Mouse (Mus musculus) A20 (cell line): ENCODE data around the gene Fam168b.
A peak's percentile ranks its signal among the peaks of the same experiment; 100 is the strongest.

Experiments used
- DNase-seq: peaks from one replicate; pipeline ENCODE4 v3.0.0-alpha.2; 2011; ENCODE audit warnings: low read depth, low spot score

The Fam168b gene

DNA sequence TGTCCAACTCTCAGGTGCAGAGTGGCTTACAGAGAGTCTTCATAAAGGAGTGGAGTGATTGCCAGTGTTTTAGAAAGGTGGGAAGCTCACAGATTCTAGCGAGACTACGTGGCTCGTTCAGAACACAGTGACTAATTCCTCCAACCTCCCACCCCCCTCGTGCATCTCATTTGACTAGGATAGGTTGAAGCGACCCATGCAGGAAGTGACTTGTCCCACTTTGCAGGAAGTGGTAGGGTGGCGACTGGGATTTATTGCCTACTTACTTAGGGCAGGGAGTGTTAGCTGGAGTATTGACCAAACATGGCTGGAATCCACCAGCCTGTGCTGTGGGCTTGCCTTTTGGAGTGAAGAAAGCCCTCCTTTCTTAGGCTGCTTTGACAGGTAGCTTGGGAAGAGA is 8.7 kb upstream of the Fam168b start:
- DNase-seq: peak; percentile 32

DNA sequence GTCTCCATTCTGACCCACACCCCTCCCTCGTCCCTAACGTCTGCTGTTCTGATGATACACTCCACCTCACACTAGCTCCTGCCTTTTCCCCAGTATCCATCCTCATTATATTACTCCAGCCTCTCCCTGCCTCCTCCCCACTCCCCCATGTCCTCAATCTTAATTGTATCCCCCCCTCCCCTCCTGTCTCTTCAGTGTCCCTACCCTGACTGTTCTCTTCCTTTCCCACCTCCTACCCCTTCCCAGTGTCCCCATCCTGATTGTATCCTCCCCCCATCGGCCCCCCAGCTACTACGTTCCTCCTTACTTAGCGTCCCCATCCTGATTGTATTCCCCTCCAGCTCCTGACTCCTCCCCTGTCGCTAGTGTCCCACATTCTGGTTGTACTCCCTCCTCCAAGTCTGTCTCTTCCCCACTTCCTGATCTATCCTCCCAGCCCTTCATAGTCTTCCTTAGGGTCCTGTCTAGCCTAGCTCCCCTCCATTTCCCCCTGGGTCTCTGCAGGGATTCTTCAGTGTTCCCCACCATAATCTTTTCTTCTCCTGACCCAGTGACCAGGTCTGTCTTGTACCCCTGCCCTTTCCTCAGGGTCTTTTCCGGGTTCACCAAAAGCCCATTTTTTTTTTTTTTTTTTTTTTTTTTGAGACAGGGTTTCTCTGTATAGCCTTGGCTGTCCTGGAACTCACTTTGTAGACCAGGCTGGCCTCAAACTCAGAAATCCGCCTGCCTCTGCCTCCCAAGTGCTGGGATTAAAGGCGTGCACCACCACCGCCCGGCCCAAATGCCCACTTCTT is 7.7 kb upstream of the Fam168b start:
- DNase-seq: no peak

DNA sequence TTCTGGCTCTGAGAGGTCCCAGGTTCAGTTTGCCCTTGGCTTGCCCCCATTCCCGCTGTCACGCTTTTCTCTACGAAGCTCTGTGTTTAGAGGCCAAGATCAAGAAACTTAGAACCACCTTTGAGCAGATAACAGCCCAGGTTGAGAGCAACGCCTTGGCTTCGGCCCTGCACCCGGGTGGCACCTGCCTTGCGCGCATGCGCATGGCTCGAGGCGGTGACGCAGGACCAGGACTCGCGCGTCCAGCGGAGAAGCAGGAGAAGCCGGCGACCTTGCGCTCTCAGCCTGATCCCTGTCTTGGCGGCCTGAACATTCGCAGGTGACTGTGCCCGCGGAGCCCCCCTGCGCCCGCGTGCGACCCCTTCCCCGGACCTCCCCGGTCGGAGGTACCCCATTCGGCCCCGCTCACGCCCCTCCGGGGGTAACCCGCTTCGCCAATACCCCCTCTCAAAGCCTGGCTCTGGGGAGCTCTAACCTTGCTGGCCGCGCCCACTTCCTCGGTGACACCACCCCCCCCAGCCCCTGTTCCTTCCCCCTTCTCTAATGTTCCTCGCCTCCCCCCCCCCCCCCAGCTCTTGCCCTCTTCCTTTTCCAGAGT is 7.0 kb upstream of the Fam168b start, which contains the start of gene Plekhb2:
TSS of gene Plekhb2 (plus strand) at position 232 of the 598 bp plus-strand sequence.
- peak; percentile 93 for DNase-seq

DNA sequence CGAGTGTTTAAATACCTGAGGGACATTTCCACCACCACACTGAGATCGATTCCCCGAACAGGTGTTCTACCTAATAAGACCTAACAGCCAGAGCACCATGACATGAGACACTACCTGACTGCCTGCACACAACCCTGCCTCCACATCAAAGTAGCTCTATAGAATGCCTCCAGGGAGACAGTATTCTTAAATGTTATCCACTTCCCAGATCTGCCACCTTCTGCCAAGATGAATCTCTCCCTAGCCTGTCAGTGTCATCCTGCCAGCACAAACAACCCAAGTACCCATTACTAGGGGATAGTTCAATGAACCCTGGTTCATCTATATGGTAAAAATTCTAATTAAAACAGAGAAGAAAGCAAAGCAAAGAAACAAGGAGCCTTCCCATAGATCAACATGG is 4.2 kb upstream of the Fam168b start:
- DNase-seq: no peak

DNA sequence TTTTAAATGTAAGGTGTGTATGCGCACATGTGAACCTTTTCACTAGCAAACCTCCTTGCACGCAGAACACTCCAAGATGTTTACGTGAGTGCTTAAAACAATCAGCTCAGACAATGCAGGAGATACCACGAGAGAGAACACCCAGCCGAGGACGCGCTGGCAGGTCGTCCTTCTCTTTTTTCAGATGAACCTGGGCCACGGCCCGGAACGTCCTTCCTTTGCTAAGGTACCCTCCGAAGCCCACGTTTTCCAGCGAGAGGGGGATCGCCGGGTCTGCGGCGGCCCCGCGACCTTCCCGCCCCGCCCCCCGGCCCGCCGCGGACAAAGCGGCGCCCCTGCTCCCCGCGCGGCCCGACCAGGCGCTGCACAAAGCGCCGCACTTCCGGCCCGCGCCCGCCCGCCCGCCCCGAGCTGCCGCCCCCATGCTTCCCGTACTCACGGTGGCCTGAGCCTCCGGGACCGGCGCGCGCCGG is 440 bp downstream of the Fam168b start:
- peak; percentile 80 for DNase-seq

DNA sequence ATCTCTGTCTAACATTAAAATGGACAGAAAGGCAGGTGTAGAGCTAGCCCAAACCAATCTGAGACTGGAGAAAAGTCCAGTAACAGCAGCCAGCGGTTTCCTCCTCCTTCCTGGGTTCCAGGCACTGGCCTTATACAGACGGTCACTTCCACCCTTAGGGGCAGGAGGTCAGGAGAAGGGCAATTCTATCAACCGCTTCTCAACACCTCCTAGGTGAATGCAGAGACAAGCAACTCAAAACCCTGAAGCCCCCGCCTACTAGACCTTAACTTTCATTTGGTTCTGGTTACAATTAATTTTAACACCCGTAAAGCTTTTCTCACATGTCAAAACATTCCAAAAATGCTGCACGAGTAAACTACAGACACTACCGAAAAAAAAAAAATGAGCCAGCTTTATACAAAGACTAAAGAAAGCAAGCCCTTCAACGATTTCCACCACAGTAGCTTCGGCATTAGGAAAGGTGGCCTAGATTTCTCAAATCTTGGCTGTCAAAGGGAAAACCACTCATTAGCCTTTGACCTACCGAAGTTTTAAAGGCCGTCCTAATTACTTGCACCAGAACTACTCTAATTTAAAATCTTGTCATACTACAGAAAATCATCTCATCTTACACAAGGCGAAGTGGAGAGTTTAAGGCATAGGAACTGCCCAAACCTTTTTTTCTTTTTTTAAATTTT is 1.0 kb downstream of the Fam168b start:
- DNase-seq: peak; percentile 25

DNA sequence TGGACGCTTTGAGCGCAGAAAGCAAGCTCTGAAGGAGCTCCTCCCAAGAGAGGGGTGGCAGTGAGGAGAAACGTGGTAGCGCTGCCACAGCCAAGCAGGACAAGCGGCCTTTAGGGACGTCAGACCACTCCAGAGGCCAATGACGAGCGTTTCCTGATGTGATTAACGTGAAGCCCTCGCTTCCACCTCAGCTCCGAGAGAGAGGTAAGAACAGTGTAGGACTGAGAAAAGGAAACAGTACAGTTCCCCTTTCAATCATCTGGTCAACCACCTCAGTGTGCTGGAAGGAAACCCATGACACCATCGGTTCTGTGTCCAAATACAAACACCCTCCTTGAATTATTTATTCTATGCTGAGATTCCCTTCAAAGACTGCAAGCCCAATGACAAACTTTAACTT is 3.6 kb downstream of the Fam168b start:
- DNase-seq: peak; percentile 71

DNA sequence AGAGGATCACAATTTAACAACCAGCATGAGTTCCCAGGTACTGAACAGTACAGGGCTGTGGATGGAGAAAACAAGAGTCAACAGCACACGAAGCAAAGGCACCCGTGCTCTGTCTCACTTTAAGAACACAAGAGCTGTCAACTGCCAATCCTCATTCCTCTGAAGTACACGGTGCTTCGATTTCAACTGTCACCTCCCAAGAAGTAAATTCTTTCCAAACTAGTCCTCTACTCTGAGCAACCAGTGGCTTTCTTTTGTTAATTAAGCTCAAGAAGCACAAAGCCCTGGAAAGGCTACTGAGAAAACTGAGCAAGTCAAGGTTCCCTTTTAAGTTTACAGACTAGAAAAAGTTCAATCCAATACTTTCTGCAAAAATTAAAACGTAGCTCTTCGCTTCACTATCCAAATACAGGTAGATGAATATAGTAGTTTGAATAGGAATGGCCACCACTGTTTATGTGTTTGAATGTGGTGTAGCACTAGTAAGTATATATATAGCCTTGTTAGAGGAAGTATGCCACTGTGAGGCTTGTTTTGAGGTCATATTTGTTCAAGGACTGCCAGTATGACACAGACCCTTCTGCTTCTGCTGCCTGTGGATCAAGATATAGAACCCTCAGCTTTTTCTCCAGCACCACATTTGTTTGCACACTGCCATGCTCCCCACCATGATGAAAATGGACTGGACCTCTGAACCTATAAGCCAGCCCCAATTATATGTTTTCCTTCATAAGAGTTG is 4.7 kb downstream of the Fam168b start:
- peak; percentile 61 for DNase-seq

DNA sequence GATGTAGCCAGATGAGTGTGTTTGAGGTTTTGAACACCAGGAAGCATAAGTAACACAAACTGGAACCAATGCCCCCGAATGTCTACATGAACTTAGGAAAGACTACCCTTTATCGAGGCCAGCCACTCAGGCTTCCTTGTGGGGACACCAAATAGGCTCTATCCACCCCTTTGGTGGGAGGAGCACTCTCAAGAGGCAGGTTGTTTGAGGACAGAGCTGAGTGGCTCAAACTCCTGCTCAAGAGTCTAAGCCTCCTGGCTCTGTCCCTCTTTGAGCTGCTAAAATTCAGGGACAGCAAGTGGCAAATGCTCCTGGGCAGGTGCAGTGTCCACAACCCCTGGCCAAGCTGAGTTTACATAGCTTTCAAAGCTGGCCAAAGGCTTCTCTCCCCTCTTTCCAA is 8.0 kb downstream of the Fam168b start:
- no peak for DNase-seq

DNA sequence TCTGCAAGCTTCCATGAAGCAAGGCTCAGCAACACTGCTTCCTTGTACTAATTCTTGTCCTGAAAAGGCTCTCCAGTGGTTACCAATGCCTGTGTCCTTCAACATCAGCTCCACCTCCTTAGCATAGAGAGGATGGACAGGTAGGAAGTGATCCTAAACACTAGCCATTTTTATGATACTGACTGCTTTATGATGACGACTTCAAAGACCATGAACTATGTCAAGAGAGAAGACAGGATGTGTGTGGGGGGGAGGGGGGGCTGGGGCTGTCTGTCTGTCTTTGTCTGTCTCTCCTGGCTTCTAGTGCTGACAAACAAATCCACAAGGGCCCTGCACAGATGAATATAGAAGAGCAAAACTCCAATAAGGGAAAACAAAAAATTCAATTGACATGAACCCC is 11.5 kb downstream of the Fam168b start:
- no peak for DNase-seq

DNA sequence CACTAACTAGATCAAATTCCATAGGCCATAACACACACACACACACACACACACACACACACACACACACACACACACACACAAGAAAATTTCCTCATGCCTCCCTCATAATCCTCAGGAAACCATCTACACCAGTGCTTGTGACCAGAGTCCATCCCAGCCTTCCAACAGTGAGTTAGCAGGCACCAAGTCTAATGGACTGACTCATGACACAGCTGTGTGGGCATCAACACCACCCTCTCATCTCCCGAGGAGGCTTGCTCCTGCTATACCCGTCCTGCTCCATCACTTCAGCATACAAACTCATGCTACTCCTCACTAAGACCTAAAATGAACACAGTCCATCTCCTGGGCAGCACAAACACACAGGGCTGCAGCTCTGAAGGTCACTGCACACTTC is 11.9 kb downstream of the Fam168b start:
- DNase-seq: no peak

DNA sequence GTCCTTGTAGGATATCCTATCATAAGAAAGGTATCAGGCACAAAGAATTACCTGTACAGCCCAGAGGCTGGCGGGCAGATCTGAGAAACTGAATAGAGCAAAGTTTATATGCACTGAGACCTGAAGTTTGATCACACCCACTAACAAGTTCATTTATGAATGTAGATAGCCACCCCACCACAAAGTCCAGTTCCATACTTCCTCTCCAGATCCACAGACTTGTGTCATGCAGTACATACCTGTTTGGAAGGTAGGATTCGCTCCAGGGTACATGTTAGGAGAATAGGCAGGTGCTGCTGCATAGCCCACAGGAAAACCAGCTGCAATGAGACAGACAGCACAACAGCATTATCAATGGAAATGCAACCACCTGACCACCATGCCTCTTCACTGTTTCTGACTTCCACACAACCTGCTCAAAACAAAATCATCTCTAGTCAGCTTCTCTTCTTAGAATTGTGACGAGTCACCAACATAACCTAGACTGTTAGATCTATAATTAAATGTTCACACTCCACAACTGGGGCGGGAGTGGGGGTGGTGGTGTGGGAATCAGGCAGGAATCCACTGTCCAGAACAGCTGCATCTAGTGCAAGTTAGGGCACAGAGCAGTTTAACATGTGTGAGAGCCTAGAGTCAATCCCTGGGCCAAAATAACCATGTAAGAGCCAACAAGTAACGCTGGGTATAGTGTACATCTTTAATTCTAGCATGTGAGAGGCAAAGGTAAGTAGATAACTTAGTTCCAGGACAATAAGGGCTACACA is 14.2 kb downstream of the Fam168b start:
- no peak for DNase-seq

DNA sequence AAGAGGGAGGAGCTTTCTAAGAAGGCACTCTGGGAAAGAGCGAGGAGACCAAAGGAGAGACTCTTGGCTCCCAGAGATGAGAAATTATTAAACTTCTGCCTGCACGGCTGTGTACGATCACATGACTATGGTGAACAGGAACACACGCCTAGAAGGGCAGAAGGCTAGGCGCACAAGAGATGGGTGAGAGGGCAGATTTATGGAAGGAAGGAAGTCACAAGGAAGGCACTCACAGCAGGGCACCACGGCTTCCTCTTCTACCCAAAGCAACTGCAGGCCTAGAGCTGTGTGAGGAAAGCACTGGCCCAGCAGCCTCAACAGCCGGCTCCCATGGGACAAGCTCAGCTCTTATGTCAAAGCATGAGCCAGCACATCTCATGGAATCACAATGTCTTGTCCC is 15.0 kb downstream of the Fam168b start:
- no peak for DNase-seq

DNA sequence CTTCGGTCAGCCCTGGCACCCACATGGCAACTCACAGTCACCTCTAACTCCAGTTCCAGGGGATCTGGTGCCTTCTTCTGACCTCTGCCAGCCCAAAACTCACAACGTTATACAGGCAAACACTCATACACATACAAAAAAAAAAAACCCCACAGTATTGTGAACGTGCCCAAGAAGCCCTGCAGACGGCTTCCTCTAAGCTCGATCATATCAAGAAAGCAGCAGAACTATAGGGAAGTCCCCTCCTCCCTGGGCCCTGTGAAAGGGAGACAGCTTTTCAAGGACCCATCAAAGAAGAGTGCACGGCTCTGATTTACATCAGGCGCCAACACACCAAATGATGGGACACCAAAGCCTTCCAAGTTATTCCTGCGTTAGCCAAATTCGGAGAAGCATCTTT is 17.0 kb downstream of the Fam168b start:
- no peak for DNase-seq

DNA sequence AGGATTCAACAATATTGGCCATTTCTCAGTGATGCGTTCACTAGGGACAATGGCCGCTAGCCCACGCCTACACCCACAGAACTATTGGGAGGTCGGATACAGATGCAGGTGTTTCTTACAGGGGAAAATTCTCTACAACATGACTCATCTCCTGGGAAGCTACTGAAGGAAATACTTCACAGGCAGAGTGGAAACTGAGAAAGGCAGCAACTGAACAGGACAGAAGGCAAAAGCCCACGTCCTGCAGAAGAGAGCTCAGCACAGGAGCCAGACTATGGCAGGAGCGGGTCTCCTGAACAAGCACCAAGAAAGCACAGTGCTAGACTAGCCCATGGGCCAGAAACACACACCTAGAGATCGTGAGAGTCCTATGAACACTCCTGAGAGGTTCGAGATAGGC is 18.7 kb downstream of the Fam168b start:
- no peak for DNase-seq

DNA sequence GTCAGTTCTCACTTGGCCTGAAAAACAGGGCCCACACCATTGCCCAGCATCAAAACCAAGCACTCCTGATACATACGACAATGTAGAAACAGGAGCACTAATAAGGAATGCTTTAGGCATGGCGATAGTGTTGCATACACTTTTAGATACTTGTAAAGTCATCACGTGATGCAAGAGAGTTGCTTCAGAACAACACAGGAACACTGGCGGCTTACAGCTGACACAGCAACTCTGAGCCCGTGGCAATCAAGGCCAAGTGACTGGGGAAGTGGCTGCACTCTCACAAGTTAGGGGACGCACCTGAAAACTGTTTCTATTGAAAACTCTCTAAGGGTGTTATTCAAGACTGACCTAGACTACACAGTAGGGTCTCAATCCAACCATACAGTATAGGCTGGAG is 19.5 kb downstream of the Fam168b start:
- no peak for DNase-seq

DNA sequence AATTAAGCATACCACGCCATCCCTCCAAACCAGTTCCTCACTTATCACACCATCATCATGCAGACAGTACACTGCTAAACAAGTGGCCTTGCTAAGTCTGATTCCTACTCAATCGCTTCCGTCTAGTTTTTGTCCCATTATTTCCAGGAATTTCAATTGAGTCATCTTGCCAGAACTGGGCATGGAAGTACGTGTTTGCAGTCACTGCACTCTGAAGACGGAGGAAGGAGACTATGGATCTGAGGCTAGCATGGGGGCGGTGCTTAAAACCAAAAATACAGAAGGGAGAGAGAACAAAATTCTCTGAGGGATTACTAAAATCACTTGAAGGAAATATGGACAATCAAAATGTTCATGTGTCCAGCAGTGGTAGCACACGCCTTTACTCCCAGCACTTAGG is 20.1 kb downstream of the Fam168b start:
- no peak for DNase-seq

DNA sequence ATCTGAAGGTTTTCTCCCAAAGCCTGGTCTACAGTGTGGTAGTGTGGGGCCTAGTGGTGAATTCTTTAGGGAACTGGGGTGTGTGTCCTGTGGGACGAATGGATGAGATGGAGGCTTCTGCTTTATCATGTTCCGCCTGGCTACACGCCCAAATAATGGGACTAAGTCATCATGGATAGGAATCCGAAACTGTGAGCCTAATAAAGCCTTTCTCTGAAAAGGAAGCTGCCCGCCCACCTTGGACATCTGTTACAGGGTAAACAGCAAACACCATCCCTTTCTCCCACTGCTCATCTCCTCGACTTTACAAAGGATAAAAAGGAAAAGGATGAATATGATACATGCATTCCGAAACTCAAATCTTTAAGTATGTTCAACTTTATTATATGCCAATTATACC is 20.9 kb downstream of the Fam168b start:
- no peak for DNase-seq

DNA sequence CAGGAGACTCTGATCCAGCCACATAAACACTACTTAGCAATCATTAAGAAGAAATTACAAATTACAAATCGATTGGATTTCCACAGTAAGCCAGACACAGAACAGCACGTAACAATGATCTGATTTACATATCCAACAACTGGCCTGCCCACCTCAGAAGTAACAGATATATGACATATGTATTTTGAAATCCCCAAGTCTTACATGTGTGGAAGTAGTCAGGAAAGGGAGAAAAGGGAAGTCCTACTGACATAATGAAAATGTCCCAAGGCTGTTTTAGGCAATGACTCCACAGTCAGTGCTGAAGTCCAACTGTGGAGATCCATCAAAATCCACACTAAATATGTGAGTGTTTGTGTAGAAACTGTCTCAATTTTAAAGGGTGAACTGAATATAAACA is 21.5 kb downstream of the Fam168b start:
- DNase-seq: no peak

DNA sequence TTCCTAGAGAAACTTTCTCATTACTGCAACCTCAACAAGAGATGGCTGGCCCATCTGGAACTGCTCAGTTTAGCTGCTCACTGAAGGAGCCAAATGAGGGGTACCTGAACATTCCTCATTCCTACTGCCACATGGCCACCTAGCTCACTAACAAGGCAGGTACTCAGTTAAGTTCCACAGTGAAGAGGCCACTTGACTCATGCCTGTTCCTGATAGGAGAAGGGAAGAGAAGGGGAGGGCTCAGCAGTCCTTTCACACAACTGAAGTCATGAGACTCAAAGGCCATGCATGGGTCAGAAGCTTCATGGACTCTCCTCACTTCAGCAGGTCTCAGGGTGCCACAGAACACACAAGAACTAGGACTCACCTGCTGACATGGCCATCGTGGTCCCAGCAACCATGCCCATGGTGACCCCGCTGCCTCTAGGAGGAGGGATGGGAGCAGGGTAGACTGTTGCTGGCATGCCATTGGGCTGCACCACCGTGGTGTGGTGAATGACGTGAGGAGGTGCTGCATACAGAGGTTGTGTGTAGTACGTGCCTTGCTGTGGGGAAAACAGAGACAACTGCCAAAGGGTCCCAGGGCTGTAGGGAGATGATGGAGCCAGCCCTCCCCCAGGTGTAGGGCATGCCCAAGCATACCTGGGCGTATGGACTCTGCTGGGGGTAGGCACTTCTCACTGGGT is 23.5 kb downstream of the Fam168b start:
- DNase-seq: no peak

DNA sequence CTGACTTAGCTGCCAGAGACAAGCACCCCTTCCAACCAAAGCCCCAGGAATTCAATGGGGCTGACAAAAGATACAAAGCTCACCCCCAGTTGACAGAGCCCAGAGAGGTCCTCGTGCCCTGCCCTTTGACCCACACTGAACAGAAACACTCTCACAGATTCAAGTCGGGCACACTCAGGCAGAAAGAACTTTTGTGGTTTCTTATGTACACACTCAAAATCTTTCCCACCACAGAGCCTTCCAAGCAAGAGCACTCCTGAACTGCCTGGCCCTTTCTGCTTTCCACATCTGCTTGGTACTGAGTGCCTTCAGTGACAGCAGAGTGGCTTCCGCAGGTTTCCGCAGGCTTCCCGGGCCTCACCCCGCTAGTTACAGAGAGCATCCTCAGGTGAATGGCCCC is 27.0 kb downstream of the Fam168b start:
- DNase-seq: no peak
